Mouse (Mus musculus) naive thymus-derived CD4-positive, alpha-beta T cell, adult 5 months (primary cell): ENCODE data around the gene Farp1. TPM values are rescaled to one million over a fixed set of nuclear protein-coding genes. Genes with fewer than 3 reads are reported as not detected.

Source experiments
- polyA plus RNA-seq: library from polyadenylated mRNA; unstranded; fragments of 100-300 nt; shearing (Covaris generic); gene quantifications from one replicate; pipeline ENCODE4 v1.2.1, GENCODE M21; 2017

Farp1 gene
- polyA plus RNA-seq = 0.21 TPM

GRCm38 (mm10) chr14:121034973-121035662 is at the start of gene Farp1:
Gene Farp1 (plus strand): TSS chr14:121035200.

Other genes with a start within 250 kb of the Farp1 start
- 38.2 TPM for gene Ipo5, start 124.0 kb upstream of the Farp1 start, polyA plus RNA-seq